Mouse (Mus musculus): ENCODE results near the gene Pemt. TPM values are rescaled to one million over a fixed set of nuclear protein-coding genes. Genes with fewer than 3 reads are reported as not detected.
A peak's percentile ranks its signal among the peaks of the same experiment; 100 is the strongest.

Pemt gene
- polyA plus RNA-seq, 1 experiment from 2014 or later: 9.0 TPM

GRCm38 (mm10) chr11:59940645-59941044 lies 105.6 kb downstream of the Pemt start:
- ATAC-seq (ENCODE audit: low FRiP score): no peak
- 66% methylated on average over 3 of the region's 3 CpGs for WGBS
- Histone ChIP-seq H3K4me2 (no peak overlapping the region), H3K27ac (replicated peaks) (no peak overlapping the region), H3K4me3 (replicated peaks) (no peak overlapping the region), H3K9ac (replicated peaks) (no peak overlapping the region), H3K9me3 (replicated peaks) (no peaks in the 10 kb centered on the region), H3K36me3 (no peaks in the 10 kb centered on the region), H3K27me3 (replicated peaks) (no peaks in the 10 kb centered on the region), H3K4me1 (no peaks in the 10 kb centered on the region)

GRCm38 (mm10) chr11:59939821-59940220 lies 106.5 kb downstream of the Pemt start:
- no peak for ATAC-seq (ENCODE audit: low FRiP score)
- Histone ChIP-seq H3K27ac (replicated peaks) (no peak overlapping the region), H3K4me3 (replicated peaks) (no peak overlapping the region), H3K9me3 (replicated peaks) (no peaks in the 10 kb centered on the region), H3K36me3 (no peaks in the 10 kb centered on the region), H3K4me2 (no peak overlapping the region), H3K9ac (replicated peaks) (no peak overlapping the region), H3K27me3 (replicated peaks) (no peaks in the 10 kb centered on the region), H3K4me1 (no peaks in the 10 kb centered on the region)
- 97% methylated on average over 1 of the region's 1 CpGs for WGBS

- 47% methylated on average over 2 of the region's 2 CpGs for WGBS
- no peak for ATAC-seq (ENCODE audit: low FRiP score)
- H3K4me1 ChIP-seq: peaks cover 7% of the 10 kb centered on the region; the same call in 1 of the 2 replicates
- H3K27me3 ChIP-seq (replicated peaks): no peaks in the 10 kb centered on the region
- H3K4me3 ChIP-seq (replicated peaks): no peak overlapping the region
- no peak overlapping the region for H3K4me2 ChIP-seq
- no peak overlapping the region for H3K9ac ChIP-seq (replicated peaks)
- H3K27ac ChIP-seq (replicated peaks): no peak overlapping the region
- H3K9me3 ChIP-seq (replicated peaks): no peaks in the 10 kb centered on the region
- H3K36me3 ChIP-seq: no peaks in the 10 kb centered on the region
Measured at GRCm38 (mm10) chr11:59937615-59938014, 108.7 kb downstream of the Pemt start.

GRCm38 (mm10) chr11:59937023-59937422 lies 109.3 kb downstream of the Pemt start:
- Histone ChIP-seq H3K4me1 (peaks cover 7% of the 10 kb centered on the region; the same call in 1 of the 2 replicates), H3K9ac (replicated peaks) (no peak overlapping the region), H3K27ac (replicated peaks) (no peak overlapping the region), H3K36me3 (no peaks in the 10 kb centered on the region), H3K4me3 (replicated peaks) (no peak overlapping the region), H3K27me3 (replicated peaks) (no peaks in the 10 kb centered on the region), H3K4me2 (no peak overlapping the region), H3K9me3 (replicated peaks) (no peaks in the 10 kb centered on the region)
- ATAC-seq (ENCODE audit: low FRiP score): no peak
- 68% methylated on average over 3 of the region's 3 CpGs for WGBS

- no peaks in the 10 kb centered on the region for H3K9me3 ChIP-seq (replicated peaks)
- peak overlapping the region; percentile 54; the same call in 1 of the 2 replicates for H3K27ac ChIP-seq (replicated peaks)
Measured at GRCm38 (mm10) chr11:59933943-59934342, 112.3 kb downstream of the Pemt start.

GRCm38 (mm10) chr11:59932560-59933337 lies 113.5 kb downstream of the Pemt start:
- no peak for ATAC-seq (ENCODE audit: low FRiP score)
- Histone ChIP-seq H3K27ac (replicated peaks) (no peak overlapping the region), H3K9ac (replicated peaks) (no peak overlapping the region), H3K36me3 (no peaks in the 10 kb centered on the region), H3K4me3 (replicated peaks) (no peak overlapping the region), H3K27me3 (replicated peaks) (no peaks in the 10 kb centered on the region), H3K4me1 (peaks cover 14% of the 10 kb centered on the region; the same call in 1 of the 2 replicates), H3K4me2 (no peak overlapping the region), H3K9me3 (replicated peaks) (no peaks in the 10 kb centered on the region)
- WGBS: 69% methylated on average over 9 of the region's 9 CpGs

More at GRCm38 (mm10) chr11:59933943-59934342, 112.3 kb downstream of the Pemt start:
- Histone ChIP-seq H3K9ac (replicated peaks) (no peak overlapping the region), H3K36me3 (no peaks in the 10 kb centered on the region), H3K27me3 (replicated peaks) (no peaks in the 10 kb centered on the region), H3K4me3 (replicated peaks) (no peak overlapping the region), H3K4me1 (peaks cover 14% of the 10 kb centered on the region; the same call in 1 of the 2 replicates), H3K4me2 (no peak overlapping the region)
- no peak for ATAC-seq (ENCODE audit: low FRiP score)
- 39% methylated on average over 12 of the region's 12 CpGs for WGBS

- no peaks in the 10 kb centered on the region for H3K9me3 ChIP-seq (replicated peaks)
- H3K36me3 ChIP-seq: no peaks in the 10 kb centered on the region
- no peaks in the 10 kb centered on the region for H3K27me3 ChIP-seq (replicated peaks)
- no peak overlapping the region for H3K27ac ChIP-seq (replicated peaks)
- H3K4me1 ChIP-seq: peaks cover 14% of the 10 kb centered on the region; the same call in 1 of the 2 replicates
- WGBS: 42% methylated on average over 4 of the region's 4 CpGs
- H3K4me2 ChIP-seq: no peak overlapping the region
- H3K4me3 ChIP-seq (replicated peaks): no peak overlapping the region
- ATAC-seq (ENCODE audit: low FRiP score): no peak
- no peak overlapping the region for H3K9ac ChIP-seq (replicated peaks)
Measured at GRCm38 (mm10) chr11:59930031-59930430, 116.3 kb downstream of the Pemt start.

GRCm38 (mm10) chr11:59921265-59921664 lies 125.0 kb downstream of the Pemt start:
- Histone ChIP-seq H3K9ac (replicated peaks) (no peak overlapping the region), H3K4me3 (replicated peaks) (no peak overlapping the region), H3K27me3 (replicated peaks) (no peaks in the 10 kb centered on the region), H3K27ac (replicated peaks) (no peak overlapping the region), H3K4me2 (no peak overlapping the region), H3K4me1 (no peaks in the 10 kb centered on the region), H3K36me3 (no peaks in the 10 kb centered on the region), H3K9me3 (replicated peaks) (no peaks in the 10 kb centered on the region)
- 24% methylated on average over 7 of the region's 7 CpGs for WGBS
- ATAC-seq (ENCODE audit: low FRiP score): no peak

Other genes with a start within 250 kb of the Pemt start
- 41.8 TPM in 2 replicates for gene Flcn, start 236.5 kb downstream of the Pemt start, polyA plus RNA-seq (2015; fragmentation: Nextera tagmentation; extraction: Ambion mirVana)
- gene Nt5m, start 207.0 kb downstream of the Pemt start, polyA plus RNA-seq (2015; fragmentation: Nextera tagmentation; extraction: Ambion mirVana): 71.6 and 84.2 TPM in 2 replicates
- 194 and 195 TPM in 2 replicates for gene Cops3, start 206.7 kb downstream of the Pemt start, polyA plus RNA-seq (2015; fragmentation: Nextera tagmentation; extraction: Ambion mirVana)
- 41.0 and 45.2 TPM in 2 replicates for gene Med9, start 98.3 kb downstream of the Pemt start, polyA plus RNA-seq (2015; fragmentation: Nextera tagmentation; extraction: Ambion mirVana)
- 1.2 and 2.2 TPM in 2 replicates for gene Rasd1, start 81.5 kb downstream of the Pemt start, polyA plus RNA-seq (2015; fragmentation: Nextera tagmentation; extraction: Ambion mirVana)
- 26.5 and 27.4 TPM in 2 replicates for gene Rai1, start 58.5 kb upstream of the Pemt start, polyA plus RNA-seq (2015; fragmentation: Nextera tagmentation; extraction: Ambion mirVana)
- 44.2 and 50.0 TPM in 2 replicates for gene Srebf1, start 176.1 kb upstream of the Pemt start, polyA plus RNA-seq (2015; fragmentation: Nextera tagmentation; extraction: Ambion mirVana)